Mouse (Mus musculus) forebrain, embryonic 11.5 days (tissue): ENCODE data around the gene Stpg4. TPM values are rescaled to one million over a fixed set of nuclear protein-coding genes. Genes with fewer than 3 reads are reported as not detected.

Source experiments
- ATAC-seq: fragments of 200-750 bp; cut with Nextera tagmentation; replicated peaks from 2 replicates; pipeline ENCODE4 v1.8.0; 2017; ENCODE audit warnings: moderate TSS enrichment; ENCODE audit not compliant: low FRiP score
- DNase-seq: peaks from one replicate; pipeline ENCODE4 v3.0.0-alpha.2; 2017; ENCODE audit warnings: low spot score
- H3K27ac ChIP-seq: fragments of 300-500 bp; sonication (generic); 2 replicates; pipeline ENCODE4 v1.5.1; 2014; ENCODE audit warnings: low read depth, low read length
- H3K27me3 ChIP-seq: fragments of 300-500 bp; sonication (generic); 2 replicates; pipeline ENCODE4 v1.6.1; 2014; ENCODE audit warnings: mild to moderate bottlenecking, low read length, mixed read lengths; ENCODE audit not compliant: control insufficient read depth, insufficient read depth
- H3K36me3 ChIP-seq: fragments of 300-500 bp; sonication (generic); 2 replicates; pipeline ENCODE4 v1.6.1; 2014; ENCODE audit warnings: mild to moderate bottlenecking, low read length, moderate library complexity, mixed read lengths; ENCODE audit not compliant: control insufficient read depth, insufficient read depth
- H3K4me1 ChIP-seq: fragments of 300-500 bp; sonication (generic); replicated peaks from 2 replicates; pipeline ENCODE4 v1.6.1; 2014; ENCODE audit warnings: low read length, mixed read lengths; ENCODE audit not compliant: control insufficient read depth, insufficient read depth
- H3K4me2 ChIP-seq: fragments of 300-500 bp; sonication (generic); 2 replicates; pipeline ENCODE4 v1.6.1; 2014; ENCODE audit warnings: low read depth, mild to moderate bottlenecking, low read length, moderate library complexity, mixed read lengths; ENCODE audit not compliant: severe bottlenecking
- H3K4me3 ChIP-seq: fragments of 300-500 bp; sonication (generic); 2 replicates; pipeline ENCODE4 v1.5.1; 2014; ENCODE audit warnings: low read depth, low read length
- H3K9ac ChIP-seq: fragments of 300-500 bp; sonication (generic); 2 replicates; pipeline ENCODE4 v1.6.1; 2014; ENCODE audit warnings: low read length
- H3K9me3 ChIP-seq: fragments of 300-500 bp; sonication (generic); 2 replicates; pipeline ENCODE4 v1.6.1; 2016; ENCODE audit warnings: low read length, mixed read lengths; ENCODE audit not compliant: control insufficient read depth
- WGBS: fragments of 180-500 bp; shearing (Covaris S2); extraction: QIAGEN DNeasy Blood & Tissue Kit; methylation state at CpG from one replicate; pipeline ENCODE4 v1.1.7; 2014; 5-methylcytosine and 5-hydroxymethylcytosine counted together
- polyA plus RNA-seq: library from polyadenylated mRNA; unstranded; fragments of >200 nt; fragmentation: Nextera tagmentation; extraction: Ambion mirVana; gene quantifications from 2 replicates; pipeline ENCODE4 v1.2.1, GENCODE M21; 2014

The Stpg4 gene
- polyA plus RNA-seq, 1 experiment from 2014 or later, result not detected

GRCm38 (mm10) chr17:87441537-87441936 lies 14.0 kb upstream of the Stpg4 start:
- WGBS, result 88% methylated on average over 2 of the region's 2 CpGs

GRCm38 (mm10) chr17:87439441-87439840 lies 11.9 kb upstream of the Stpg4 start:
- Histone ChIP-seq H3K36me3 (peaks cover 4% of the 10 kb centered on the region), H3K4me3 (no peak overlapping the region), H3K27me3 (no peaks in the 10 kb centered on the region), H3K27ac (no peak overlapping the region), H3K4me1 (peaks cover 12% of the 10 kb centered on the region), H3K9ac (no peak overlapping the region), H3K4me2 (no peak overlapping the region), H3K9me3 (no peaks in the 10 kb centered on the region)
- DNase-seq (no peak), ATAC-seq (no peak)
- 91% methylated on average over 2 of the region's 2 CpGs for WGBS

More at GRCm38 (mm10) chr17:87441537-87441936, 14.0 kb upstream of the Stpg4 start:
- no peak overlapping the region for H3K9ac ChIP-seq
- peaks cover 16% of the 10 kb centered on the region for H3K4me1 ChIP-seq
- no peaks in the 10 kb centered on the region for H3K9me3 ChIP-seq
- H3K4me2 ChIP-seq, result no peak overlapping the region
- DNase-seq (no peak), ATAC-seq (no peak)
- H3K4me3 ChIP-seq, result no peak overlapping the region
- no peak overlapping the region for H3K27ac ChIP-seq
- no peaks in the 10 kb centered on the region for H3K36me3 ChIP-seq
- H3K27me3 ChIP-seq, result no peaks in the 10 kb centered on the region

GRCm38 (mm10) chr17:87433929-87434328 lies 6.4 kb upstream of the Stpg4 start:
- DNase-seq (no peak), ATAC-seq (no peak)
- peaks cover 14% of the 10 kb centered on the region for H3K36me3 ChIP-seq
- no peaks in the 10 kb centered on the region for H3K4me1 ChIP-seq
- no peak overlapping the region for H3K4me2 ChIP-seq
- H3K27me3 ChIP-seq, result no peaks in the 10 kb centered on the region
- no peaks in the 10 kb centered on the region for H3K9me3 ChIP-seq
- H3K9ac ChIP-seq, result no peak overlapping the region
- 85% methylated on average over 3 of the region's 3 CpGs for WGBS
- no peak overlapping the region for H3K4me3 ChIP-seq
- H3K27ac ChIP-seq, result no peak overlapping the region

GRCm38 (mm10) chr17:87432743-87433142 lies 5.2 kb upstream of the Stpg4 start:
- no peak for DNase-seq

GRCm38 (mm10) chr17:87432314-87432713 lies 4.8 kb upstream of the Stpg4 start:
- peaks cover 14% of the 10 kb centered on the region for H3K36me3 ChIP-seq
- H3K9ac ChIP-seq, result no peak overlapping the region
- H3K4me1 ChIP-seq, result no peaks in the 10 kb centered on the region
- no peak overlapping the region for H3K4me3 ChIP-seq
- no peaks in the 10 kb centered on the region for H3K27me3 ChIP-seq
- DNase-seq (no peak), ATAC-seq (no peak)
- no peak overlapping the region for H3K27ac ChIP-seq
- no peaks in the 10 kb centered on the region for H3K9me3 ChIP-seq
- H3K4me2 ChIP-seq, result no peak overlapping the region

More at GRCm38 (mm10) chr17:87432743-87433142, 5.2 kb upstream of the Stpg4 start:
- Histone ChIP-seq H3K36me3 (peaks cover 14% of the 10 kb centered on the region), H3K9me3 (no peaks in the 10 kb centered on the region), H3K27me3 (no peaks in the 10 kb centered on the region), H3K9ac (no peak overlapping the region), H3K4me1 (no peaks in the 10 kb centered on the region), H3K4me2 (no peak overlapping the region), H3K27ac (no peak overlapping the region), H3K4me3 (no peak overlapping the region)
- no peak for ATAC-seq
- WGBS, result over 99% methylated on average over 5 of the region's 5 CpGs

GRCm38 (mm10) chr17:87429431-87429830 lies 1.9 kb upstream of the Stpg4 start:
- 82% methylated on average over 3 of the region's 3 CpGs for WGBS
- H3K4me1 ChIP-seq, result no peaks in the 10 kb centered on the region
- H3K4me3 ChIP-seq, result no peak overlapping the region
- H3K9ac ChIP-seq, result no peak overlapping the region
- no peak overlapping the region for H3K27ac ChIP-seq
- ATAC-seq (no peak), DNase-seq (no peak)
- peaks cover 11% of the 10 kb centered on the region for H3K36me3 ChIP-seq
- no peak overlapping the region for H3K4me2 ChIP-seq
- no peaks in the 10 kb centered on the region for H3K9me3 ChIP-seq
- no peaks in the 10 kb centered on the region for H3K27me3 ChIP-seq

GRCm38 (mm10) chr17:87418082-87418481 lies 9.5 kb downstream of the Stpg4 start:
- Histone ChIP-seq H3K4me2 (no peak overlapping the region), H3K9ac (no peak overlapping the region), H3K27ac (no peak overlapping the region), H3K27me3 (no peaks in the 10 kb centered on the region), H3K9me3 (no peaks in the 10 kb centered on the region), H3K4me3 (no peak overlapping the region), H3K36me3 (no peaks in the 10 kb centered on the region), H3K4me1 (no peaks in the 10 kb centered on the region)
- ATAC-seq, result no peak
- no peak for DNase-seq
- 79% methylated on average over 7 of the region's 7 CpGs for WGBS

GRCm38 (mm10) chr17:87406646-87407045 lies 20.9 kb downstream of the Stpg4 start:
- H3K4me2 ChIP-seq, result no peak overlapping the region
- no peaks in the 10 kb centered on the region for H3K4me1 ChIP-seq
- H3K9me3 ChIP-seq, result no peaks in the 10 kb centered on the region
- H3K4me3 ChIP-seq, result no peak overlapping the region
- no peak overlapping the region for H3K27ac ChIP-seq
- H3K27me3 ChIP-seq, result no peaks in the 10 kb centered on the region
- DNase-seq, result no peak
- H3K9ac ChIP-seq, result no peak overlapping the region
- no peaks in the 10 kb centered on the region for H3K36me3 ChIP-seq
- ATAC-seq, result no peak
- WGBS, result 77% methylated on average over 4 of the region's 4 CpGs

- no peaks in the 10 kb centered on the region for H3K27me3 ChIP-seq
- DNase-seq (no peak), ATAC-seq (no peak)
- no peak overlapping the region for H3K4me3 ChIP-seq
- H3K27ac ChIP-seq, result no peak overlapping the region
- no peak overlapping the region for H3K4me2 ChIP-seq
- H3K36me3 ChIP-seq, result no peaks in the 10 kb centered on the region
- no peaks in the 10 kb centered on the region for H3K4me1 ChIP-seq
- no peak overlapping the region for H3K9ac ChIP-seq
- 73% methylated on average over 11 of the region's 11 CpGs for WGBS
- H3K9me3 ChIP-seq, result no peaks in the 10 kb centered on the region
Observed at GRCm38 (mm10) chr17:87405576-87405975, 22.0 kb downstream of the Stpg4 start.
